Mouse (Mus musculus): Measurements from ENCODE around the gene Hist1h2af. TPM values are rescaled to one million over a fixed set of nuclear protein-coding genes. Genes with fewer than 3 reads are reported as not detected.

Gene Hist1h2af
- total RNA-seq (2022), result 10 to 100 TPM in 3 of 4 experiments, 1 to 10 TPM in 1; 8.2 to 20.8 (median 16.2) TPM

DNA sequence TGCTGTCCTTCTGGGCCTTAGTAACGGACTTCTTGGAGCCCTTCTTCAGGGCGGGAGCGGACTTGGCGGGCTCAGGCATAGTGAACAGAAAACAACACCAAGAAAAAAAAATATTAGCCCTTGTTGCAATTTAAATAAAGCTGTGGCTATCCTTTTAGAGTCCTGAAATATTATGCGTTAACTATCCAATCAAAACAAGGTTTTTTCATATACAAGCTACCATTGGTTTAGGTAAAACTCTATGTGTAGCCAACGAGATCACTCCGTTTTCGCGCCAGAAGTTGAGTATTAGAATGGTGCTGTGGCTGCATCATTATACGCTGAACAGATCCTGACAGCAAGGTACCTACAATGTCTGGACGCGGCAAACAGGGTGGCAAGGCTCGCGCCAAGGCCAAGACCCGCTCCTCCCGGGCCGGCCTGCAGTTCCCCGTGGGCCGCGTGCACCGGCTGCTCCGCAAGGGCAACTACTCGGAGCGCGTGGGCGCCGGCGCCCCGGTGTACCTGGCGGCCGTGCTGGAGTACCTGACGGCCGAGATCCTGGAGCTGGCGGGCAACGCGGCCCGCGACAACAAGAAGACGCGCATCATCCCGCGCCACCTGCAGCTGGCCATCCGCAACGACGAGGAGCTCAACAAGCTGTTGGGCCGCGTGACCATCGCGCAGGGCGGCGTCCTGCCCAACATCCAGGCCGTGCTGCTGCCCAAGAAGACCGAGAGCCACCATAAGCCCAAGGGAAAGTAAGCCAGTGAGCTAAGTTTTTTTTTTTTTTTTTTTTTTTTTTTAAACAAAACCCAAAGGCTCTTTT, at the start of gene Hist1h2af:
Gene Hist1h2af, plus strand, starts transcription at position 347 of the 808 bp plus-strand sequence.
- peak; percentile 59 for DNase-seq

- no peak for DNase-seq
Observed at GRCm38 (mm10) chr13:23485271-23485670, 48.4 kb upstream of the Hist1h2af start.

DNA sequence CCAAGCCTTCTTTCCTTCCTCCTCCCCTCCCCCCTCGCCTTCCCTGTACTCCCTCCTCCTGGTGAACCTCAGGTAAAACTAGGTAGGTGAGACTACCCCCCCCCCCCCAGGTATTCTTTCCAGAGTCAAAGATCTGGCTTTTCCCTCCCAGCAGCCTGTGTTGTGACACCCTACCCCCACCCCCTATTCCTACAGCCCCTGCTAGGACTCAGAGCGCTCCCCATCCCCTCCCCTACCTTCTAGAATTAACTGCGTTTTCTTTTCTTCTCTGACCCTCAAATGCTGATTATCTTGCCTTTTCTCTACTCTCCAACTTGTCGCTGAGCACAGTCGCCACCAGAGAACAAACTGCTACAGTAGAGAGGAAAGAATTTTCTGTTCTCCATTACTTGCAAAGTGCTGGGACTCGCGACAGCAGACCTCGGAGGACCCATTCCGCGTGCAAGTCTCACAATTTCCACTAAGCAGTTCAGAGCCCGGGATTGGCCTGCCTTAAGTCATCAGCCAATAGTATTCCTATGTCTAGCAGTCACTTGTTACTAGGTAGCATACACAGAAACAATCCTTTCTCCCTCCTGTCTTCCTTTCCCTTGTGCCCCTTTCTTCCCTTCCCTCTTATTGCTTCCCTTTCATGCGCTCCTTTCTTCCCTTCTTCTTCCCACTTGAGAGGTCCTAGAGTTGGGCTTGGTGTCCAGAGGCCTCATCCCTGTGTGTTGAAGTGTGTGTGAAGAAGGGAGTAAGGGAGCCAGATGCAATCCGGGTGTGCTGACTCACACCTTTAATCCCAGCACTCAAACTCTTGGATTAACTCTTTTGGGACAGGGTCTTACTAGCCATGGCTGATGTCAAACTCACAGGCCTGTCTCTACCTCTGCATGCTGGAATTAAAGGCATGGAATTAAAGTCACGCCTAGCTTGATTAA, 45.0 kb upstream of the Hist1h2af start, which contains the start of gene Btn2a2:
Gene Btn2a2, minus strand, starts transcription at position 458 of the 923 bp plus-strand sequence.
- peak; percentile 61 for DNase-seq

GRCm38 (mm10) chr13:23490863-23491262, 42.8 kb upstream of the Hist1h2af start:
- no peak for DNase-seq

- DNase-seq, result no peak
Observed at GRCm38 (mm10) chr13:23491263-23491662, 42.4 kb upstream of the Hist1h2af start.

DNA sequence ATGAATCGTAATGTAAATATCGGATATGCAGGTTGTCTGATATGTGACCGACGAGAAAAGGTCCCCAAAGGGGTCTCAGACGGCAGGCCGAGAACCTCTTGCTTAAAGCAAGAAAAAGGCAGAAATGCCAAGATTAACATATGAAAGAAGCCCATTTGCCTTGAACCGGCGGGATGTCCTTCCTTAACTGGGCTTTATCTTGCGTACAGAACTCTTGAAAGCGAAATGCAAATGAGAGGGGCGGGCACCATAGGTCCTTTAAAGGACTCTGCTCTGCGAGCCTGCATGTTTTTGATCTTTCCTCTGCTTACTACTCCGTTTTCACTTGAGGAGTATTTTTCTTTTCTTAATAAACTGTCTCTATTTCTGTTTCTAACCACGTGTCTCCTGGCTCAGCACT, 41.7 kb upstream of the Hist1h2af start:
- no peak for DNase-seq

DNA sequence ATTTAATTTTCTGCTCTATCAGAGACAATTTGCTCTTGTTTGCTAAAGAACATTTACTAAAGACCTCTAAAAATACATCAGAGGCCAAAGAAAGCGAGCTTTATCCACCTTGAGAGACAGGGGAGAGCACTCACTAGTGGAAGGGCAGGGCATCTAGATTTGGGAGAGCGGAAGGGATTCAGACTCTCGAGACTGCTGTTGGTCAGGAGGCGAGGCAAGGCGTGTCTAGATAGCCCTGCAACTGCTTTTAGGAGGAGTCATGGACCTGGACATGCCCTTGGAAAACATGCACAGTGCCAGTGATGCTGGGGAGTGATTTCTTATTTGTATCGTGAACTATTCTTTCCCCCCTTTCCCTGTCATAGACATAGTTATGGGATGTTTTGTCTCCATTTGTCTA, 38.2 kb upstream of the Hist1h2af start:
- DNase-seq, result no peak

DNA sequence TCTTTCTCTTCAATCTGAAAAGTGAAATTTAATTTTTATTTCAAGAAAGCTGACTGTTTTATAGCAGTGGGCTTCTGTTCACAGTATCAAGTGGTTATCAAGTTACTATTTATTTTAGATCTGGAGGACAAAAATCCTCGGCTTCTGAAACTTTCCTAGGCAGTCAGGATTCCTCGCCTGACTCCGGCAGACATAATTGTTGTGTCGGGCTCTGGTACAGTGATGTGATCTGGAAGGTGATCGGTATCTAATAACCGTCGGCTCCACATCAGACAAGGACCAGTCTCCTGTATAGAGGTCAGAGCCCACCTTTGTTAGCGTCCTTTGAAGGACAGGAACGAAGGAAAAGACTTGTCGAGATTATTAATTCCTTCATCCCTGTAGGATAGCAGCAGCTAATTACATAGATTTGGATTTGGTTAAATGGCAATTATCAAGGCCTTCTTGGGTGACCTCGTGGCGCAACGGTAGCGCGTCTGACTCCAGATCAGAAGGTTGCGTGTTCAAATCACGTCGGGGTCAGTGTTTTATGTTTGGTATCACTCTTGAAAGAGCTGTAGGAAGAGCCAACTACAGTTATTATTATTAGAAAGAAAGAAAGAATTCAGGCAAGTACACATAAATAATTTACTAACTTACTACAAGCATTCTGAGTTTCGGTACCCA, 35.9 kb upstream of the Hist1h2af start:
- DNase-seq, result no peak

DNA sequence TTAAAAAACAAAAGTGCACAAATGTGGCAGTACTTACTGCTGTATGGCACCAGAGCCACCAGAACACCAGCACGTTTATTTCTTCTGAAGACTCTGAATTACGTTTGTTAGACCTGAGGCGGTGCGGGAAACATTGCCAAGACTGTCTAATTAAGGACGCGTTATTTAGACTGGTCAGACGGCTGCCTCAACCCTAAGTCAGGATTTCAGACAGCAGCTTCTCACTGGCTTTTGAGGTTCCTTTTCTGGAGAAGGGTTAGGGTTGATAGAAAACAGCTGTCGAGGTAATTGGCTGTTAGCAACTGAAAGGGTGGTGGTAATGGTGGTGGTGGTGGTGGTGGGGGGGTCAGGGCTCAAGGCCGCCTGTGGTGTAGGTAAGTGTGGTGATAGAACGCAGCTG, 35.1 kb upstream of the Hist1h2af start:
- DNase-seq, result no peak

DNA sequence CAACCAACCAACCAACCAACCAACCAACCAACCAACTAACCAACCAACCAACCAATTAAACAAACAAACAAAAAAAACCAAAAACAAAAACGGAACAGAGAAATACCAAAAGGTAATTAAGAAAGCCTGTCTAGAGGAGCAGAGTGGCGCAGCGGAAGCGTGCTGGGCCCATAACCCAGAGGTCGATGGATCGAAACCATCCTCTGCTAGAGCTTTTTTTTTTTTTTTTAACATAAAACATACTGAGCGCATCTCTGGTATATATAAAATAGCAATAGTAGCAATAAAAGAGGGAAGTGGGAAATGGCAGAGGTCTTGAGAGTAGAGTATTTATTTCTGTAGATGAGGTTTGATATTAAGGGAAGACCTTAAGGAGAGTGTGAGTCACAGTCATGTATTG, 33.8 kb upstream of the Hist1h2af start:
- no peak for DNase-seq

DNA sequence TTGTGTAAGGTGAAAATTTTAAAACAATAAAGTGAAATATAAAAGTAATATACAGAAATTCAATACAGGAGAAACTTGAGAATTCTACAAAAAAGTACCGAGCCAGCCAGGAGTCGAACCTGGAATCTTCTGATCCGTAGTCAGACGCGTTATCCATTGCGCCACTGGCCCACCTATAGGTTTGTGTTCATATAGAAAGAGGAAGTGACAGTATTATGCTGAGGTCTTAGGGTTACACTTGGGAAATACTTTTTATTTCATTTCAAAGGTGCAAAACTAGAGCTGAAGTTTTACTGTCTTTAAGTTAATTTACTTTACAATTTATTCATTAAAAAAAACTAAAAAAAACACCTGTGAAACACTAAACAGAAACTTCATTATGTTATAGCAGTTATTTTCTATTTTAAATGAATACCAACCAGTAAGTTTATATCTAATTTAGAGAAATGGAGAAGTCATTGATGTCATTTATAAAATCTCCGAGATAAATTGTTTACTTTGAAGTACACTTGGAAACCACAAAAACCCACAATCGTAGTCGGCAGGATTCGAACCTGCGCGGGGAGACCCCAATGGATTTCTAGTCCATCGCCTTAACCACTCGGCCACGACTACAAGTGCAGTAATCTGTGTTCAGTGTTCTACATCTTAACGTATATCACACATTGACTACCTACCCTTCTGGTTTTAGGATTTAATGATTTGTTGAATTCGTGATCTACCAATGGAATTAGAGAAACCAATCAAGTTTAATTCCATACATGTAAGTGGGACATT, 33.1 kb upstream of the Hist1h2af start:
- DNase-seq, result no peak

GRCm38 (mm10) chr13:23501511-23501910, 32.2 kb upstream of the Hist1h2af start:
- no peak for DNase-seq

- DNase-seq, result no peak
Observed at GRCm38 (mm10) chr13:23502031-23502567, 31.6 kb upstream of the Hist1h2af start.

DNA sequence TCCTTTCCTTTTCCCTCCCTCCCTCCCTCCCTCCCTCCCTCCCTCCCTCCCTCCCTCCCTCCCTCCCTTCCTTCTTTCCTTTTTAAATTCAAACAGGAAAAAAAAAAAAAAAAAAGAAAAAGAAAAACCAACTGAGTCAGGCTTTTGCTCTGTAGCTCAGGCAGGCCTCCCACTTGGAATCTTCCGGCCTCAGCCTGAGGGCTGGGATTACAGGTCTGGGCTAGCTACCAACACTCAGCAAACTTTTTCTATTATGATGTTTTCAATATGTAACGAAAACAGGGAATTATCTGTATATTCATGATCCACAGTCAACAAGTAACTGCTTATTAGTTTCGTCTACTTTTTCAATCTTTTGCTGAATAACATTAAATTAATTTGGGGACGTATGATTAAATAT, 30.8 kb upstream of the Hist1h2af start:
- DNase-seq, result no peak

- DNase-seq, result no peak
Observed at GRCm38 (mm10) chr13:23503797-23504196, 29.9 kb upstream of the Hist1h2af start.

DNA sequence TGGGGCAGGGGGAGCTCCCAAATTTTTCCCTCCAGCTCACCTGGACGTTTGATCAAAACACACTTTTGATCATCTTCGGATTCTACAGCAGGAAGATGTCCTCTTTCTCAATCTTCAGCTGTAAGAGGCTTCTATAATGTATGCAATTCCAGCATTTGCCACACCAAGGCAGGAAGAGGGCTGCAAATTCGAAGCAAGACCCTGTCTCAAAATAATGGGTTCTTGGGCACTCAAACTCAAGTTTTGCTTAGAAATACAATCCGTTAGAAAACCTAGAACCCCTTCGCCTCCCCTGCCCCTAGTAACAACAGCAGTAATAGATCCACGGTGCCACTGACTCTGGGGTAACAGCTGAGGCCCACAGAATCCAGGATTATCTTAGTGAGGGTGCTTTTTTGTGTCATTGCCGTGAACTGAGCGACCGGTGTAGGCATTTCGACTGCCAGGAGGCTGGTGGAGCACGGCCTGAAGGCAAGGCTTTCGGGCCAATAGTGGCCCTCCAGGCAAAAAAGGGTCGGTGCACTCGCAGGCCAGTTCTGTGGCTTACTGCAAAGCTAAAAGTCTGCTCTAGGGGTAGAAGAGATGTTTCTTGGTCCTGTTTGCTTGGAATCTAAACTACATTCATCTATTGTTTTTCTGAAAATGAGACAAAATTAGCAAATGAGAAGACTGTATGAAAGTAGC, 27.9 kb upstream of the Hist1h2af start:
- no peak for DNase-seq

DNA sequence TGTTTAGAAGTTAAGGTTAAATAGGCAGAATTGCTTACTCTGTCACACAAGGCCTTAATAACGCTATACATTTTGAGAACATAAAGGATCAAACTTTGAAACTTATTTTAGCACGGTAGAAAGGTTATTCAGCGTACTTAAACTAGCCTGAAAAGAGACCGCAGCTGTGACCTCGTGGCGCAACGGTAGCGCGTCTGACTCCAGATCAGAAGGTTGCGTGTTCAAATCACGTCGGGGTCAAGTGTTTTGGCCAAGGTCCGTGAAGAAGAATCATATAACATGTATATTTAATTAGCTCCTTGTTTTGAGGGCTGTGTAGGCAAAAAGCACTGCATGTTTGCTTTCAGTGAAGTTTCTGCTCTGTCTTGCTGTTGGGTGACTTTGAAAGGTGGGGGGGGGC, 27.4 kb upstream of the Hist1h2af start:
- peak; percentile 26 for DNase-seq

DNA sequence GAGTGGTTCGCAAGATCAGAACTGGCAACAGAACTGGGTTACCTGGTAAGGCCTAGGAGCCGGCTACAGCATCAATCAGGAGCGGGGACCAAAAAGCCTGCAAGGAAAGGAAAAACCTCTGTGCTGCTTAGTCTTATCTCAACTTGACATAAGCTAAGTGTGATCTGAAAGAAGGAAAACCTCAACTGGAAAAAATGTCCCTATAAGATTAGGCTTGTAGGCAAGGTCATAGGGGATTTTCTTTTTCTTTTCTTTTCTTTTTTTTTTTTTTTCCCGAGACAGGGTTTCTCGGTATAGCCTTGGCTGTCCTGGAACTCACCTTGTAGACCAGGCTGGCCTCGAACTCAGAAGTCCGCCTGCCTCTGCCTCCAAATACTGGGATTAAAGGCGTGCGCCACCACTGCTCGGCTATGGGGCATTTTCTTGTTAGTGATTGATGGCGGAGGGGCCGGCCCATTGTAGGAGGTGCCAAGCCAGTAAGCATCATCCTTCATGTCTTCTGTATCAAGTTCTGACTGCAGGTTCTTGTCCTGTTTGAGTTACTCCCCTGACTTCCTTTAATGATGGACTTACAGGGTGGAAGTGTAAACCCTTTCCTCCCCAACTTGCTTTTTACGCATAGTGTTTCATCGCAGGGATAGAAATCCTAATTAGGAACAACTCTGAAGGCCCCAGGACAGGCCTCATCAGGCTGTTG, 26.7 kb upstream of the Hist1h2af start:
- DNase-seq, result no peak

- no peak for DNase-seq
Observed at GRCm38 (mm10) chr13:23510127-23510526, 23.6 kb upstream of the Hist1h2af start.

GRCm38 (mm10) chr13:23513517-23513916, 20.2 kb upstream of the Hist1h2af start:
- DNase-seq, result no peak
